Mouse (Mus musculus) heart, postnatal 14 days (tissue): ENCODE measurements around the gene Fbxl3. TPM values are rescaled to one million over a fixed set of nuclear protein-coding genes. Genes with fewer than 3 reads are reported as not detected.

ENCODE experiments used
- DNase-seq, 2 experiments: peaks; one replicate each; pipeline ENCODE4 v3.0.0; 2021 to 2022
- intact Hi-C: fragments of 180-260 bp; cut with DNase I; formaldehyde crosslinking; loops from one replicate; pipeline ENCODE4 v1.15.1; 2025
- total RNA-seq, 2 experiments: library from RNA; stranded (reverse); gene quantifications; 2 replicates each; pipeline ENCODE4 v1.2.3; 2021

The Fbxl3 gene
- total RNA-seq, 2 experiments from 2014 or later = 53.9 to 60.1 TPM

GRCm38 (mm10) chr14:103051159-103051769 lies 48.1 kb downstream of the Fbxl3 start:
- peak; percentile 81 to 84 for DNase-seq
- intact Hi-C loops = loop anchor here (1.0 kb wide), 1 partner anchor 39 kb away; no protein-coding TSS in a partner anchor

- DNase-seq = no peak
- intact Hi-C loops = no loop called here
Observed at GRCm38 (mm10) chr14:103048292-103049086, 50.9 kb downstream of the Fbxl3 start.

- intact Hi-C loops = no loop called here
- no peak for DNase-seq
Observed at GRCm38 (mm10) chr14:103046677-103047076, 52.7 kb downstream of the Fbxl3 start, which contains the start of gene Acod1. Acod1 (plus strand) TSS chr14:103046977.

GRCm38 (mm10) chr14:103037016-103037415 lies 62.4 kb downstream of the Fbxl3 start:
- intact Hi-C loops = no loop called here
- no peak for DNase-seq

GRCm38 (mm10) chr14:103034076-103034475 lies 65.3 kb downstream of the Fbxl3 start:
- DNase-seq = no peak
- intact Hi-C loops = no loop called here

- DNase-seq = peak; percentile 16 to 19
- intact Hi-C loops = no loop called here
Observed at GRCm38 (mm10) chr14:103033271-103033823, 66.0 kb downstream of the Fbxl3 start.

Other genes with a start within 250 kb of the Fbxl3 start
- gene Kctd12, start 116.9 kb downstream of the Fbxl3 start, total RNA-seq = 10 to 100 TPM; 29.7 to 29.8 TPM
- gene Acod1, start 52.6 kb downstream of the Fbxl3 start, total RNA-seq = under 1 TPM in 1 of 2 experiments, not detected in 1; 0.10 TPM
- gene Cln5, start 29.4 kb downstream of the Fbxl3 start, total RNA-seq = 10 to 100 TPM; 16.4 to 17.9 TPM
- 10 to 100 TPM; 30.8 to 31.0 TPM for gene Mycbp2, start 247.2 kb upstream of the Fbxl3 start, total RNA-seq